Mouse (Mus musculus) erythroblast, embryonic 14.5 days (primary cell): ENCODE measurements around the gene Cyp1a2. TPM values are rescaled to one million over a fixed set of nuclear protein-coding genes. Genes with fewer than 3 reads are reported as not detected.

Experiments
- H3K27me3 ChIP-seq: 2 replicates; pipeline ENCODE4 v1.6.1; 2012; ENCODE audit warnings: inconsistent platforms; ENCODE audit not compliant: control insufficient read depth
- H3K36me3 ChIP-seq: 2 replicates; pipeline ENCODE4 v1.6.1; 2012; ENCODE audit warnings: mild to moderate bottlenecking, inconsistent platforms; ENCODE audit not compliant: control insufficient read depth
- H3K4me1 ChIP-seq: 2 replicates; pipeline ENCODE4 v1.6.1; 2012; ENCODE audit warnings: inconsistent platforms; ENCODE audit not compliant: control insufficient read depth
- H3K4me3 ChIP-seq: replicated peaks from 2 replicates; pipeline ENCODE3; 2012; ENCODE audit warnings: moderate library complexity, mild to moderate bottlenecking, inconsistent platforms
- H3K9me3 ChIP-seq: 2 replicates; pipeline ENCODE4 v1.6.1; 2012; ENCODE audit warnings: low read length, inconsistent platforms, mixed read lengths; ENCODE audit not compliant: control insufficient read depth
- GATA1 ChIP-seq: IDR thresholded peaks from 2 replicates; pipeline ENCODE4 v1.6.1; 2012; ENCODE audit warnings: low read length, inconsistent platforms, mixed read lengths
- TAL1 ChIP-seq: IDR thresholded peaks from 3 replicates; pipeline ENCODE4 v1.6.1; 2012; ENCODE audit warnings: low read length, inconsistent platforms, mixed read lengths
- polyA plus RNA-seq: library from polyadenylated mRNA; stranded (reverse); fragments of >175 nt; gene quantifications from 2 replicates; pipeline ENCODE4 v1.2.3, GENCODE M21; 2012

The Cyp1a2 gene
- polyA plus RNA-seq, 1 experiment, result not detected

DNA sequence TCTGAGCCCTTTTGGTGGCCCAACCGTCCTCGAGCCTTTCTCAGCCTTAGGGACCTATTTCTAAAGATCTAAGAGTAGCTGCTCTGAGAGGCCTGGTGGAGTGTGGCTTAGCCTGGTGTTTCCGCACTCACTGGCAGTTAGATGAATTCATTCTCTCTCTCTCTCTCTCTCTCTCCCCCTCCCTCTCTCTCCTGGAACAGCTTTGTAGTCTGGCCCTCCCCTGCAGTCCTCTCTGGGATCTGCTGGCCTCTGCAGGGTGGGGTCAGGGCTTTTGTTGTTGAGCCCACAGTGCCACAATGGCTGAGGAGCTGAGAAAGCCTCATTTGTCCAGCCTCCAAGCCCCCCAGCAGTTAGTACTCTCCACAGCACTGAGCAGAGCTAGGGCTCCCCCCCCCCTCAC lies 30.6 kb downstream of the Cyp1a2 start:
- Histone ChIP-seq H3K4me1 (peaks cover 13% of the 10 kb centered on the region), H3K4me3 (no peak overlapping the region), H3K9me3 (no peaks in the 10 kb centered on the region), H3K36me3 (no peaks in the 10 kb centered on the region), H3K27me3 (no peaks in the 10 kb centered on the region)
- no peak for TF ChIP-seq GATA1
- TF ChIP-seq TAL1, result no peak

DNA sequence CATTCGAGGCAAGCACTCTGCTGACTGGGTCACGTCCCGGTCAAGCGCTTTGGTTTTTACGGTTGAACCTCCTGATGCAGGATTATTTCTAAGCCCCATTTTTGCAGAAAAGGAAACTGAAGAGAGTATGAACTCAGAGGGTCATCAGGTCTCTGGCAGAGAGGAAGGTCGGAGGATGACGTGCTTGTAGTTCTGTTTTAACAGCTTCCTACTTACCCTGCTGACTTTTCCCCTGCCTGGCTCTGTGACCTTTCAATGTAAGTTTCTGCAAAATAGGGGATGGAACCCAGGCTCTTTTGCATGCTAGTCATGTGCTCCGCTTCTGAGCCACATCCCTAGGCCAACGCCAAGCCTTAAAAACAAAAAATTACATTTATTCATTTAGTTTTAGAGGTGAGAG lies 31.2 kb downstream of the Cyp1a2 start:
- H3K36me3 ChIP-seq, result no peaks in the 10 kb centered on the region
- no peaks in the 10 kb centered on the region for H3K27me3 ChIP-seq
- no peak overlapping the region for H3K4me3 ChIP-seq
- no peak for TF ChIP-seq GATA1
- H3K4me1 ChIP-seq, result peaks cover 17% of the 10 kb centered on the region
- H3K9me3 ChIP-seq, result no peaks in the 10 kb centered on the region

DNA sequence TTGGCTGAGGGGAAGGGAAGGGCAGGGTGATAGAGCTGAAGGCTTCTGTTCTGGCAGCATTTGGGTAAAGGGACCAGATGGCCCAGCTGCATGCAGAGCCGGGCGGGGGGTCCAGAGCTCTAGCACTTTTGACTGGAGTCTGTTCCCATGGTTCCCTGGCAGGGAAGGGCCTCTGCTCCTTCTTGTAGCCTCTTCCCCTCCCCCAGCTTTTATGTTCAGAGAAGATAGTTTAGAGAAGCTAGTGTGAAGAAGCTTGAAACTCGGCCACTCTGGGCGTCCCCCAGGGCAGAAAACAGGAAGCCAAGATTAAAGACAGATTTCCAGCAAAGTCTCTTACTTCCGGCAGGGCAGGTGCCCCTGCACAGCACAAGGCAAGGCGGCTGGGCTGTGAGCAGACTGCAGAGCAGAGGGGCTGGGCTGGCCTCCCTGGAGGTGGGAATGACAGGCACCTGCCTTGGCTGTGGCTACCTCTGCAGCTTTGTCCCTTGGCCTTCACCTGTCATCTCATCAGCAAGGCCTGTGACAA lies 32.7 kb downstream of the Cyp1a2 start:
- no peak overlapping the region for H3K4me3 ChIP-seq
- peaks cover 20% of the 10 kb centered on the region for H3K4me1 ChIP-seq
- H3K36me3 ChIP-seq, result no peaks in the 10 kb centered on the region
- TF ChIP-seq GATA1 (no peak), TAL1 (no peak)
- no peaks in the 10 kb centered on the region for H3K9me3 ChIP-seq
- H3K27me3 ChIP-seq, result peaks cover 4% of the 10 kb centered on the region

DNA sequence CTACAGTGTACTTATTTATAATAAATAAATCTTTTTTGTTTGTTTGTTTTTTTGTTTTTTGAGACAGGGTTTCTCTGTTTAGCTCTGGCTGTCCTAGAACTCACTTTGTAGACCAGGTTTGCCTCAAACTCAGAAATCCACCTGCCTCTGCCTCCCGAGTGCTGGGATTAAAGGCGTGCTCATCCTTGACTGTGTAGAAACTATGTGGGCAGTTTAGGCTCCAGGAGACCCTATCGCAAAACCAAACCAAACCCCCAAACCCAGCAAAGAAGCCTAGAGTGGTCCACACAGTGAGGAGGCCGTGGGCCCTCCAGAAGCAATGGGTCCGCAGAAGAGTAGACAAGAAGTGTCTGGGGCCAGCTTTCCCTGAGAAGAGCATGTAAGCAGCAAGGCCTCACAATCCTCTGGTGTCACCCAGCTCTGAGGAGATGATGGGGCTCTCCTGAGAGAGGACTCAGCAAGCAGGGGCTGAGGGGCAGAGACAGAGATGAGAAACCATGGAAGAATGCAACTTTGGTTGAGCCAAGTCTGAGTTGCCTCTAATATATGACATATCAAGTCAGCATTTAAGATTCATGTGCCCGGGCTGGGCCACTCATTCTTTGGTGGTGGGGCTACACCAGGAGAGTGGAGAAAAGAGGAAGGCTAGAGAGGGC lies 33.2 kb downstream of the Cyp1a2 start:
- H3K4me3 ChIP-seq, result no peak overlapping the region
- no peaks in the 10 kb centered on the region for H3K9me3 ChIP-seq
- TF ChIP-seq GATA1 (no peak), TAL1 (no peak)
- H3K4me1 ChIP-seq, result peaks cover 22% of the 10 kb centered on the region
- H3K27me3 ChIP-seq, result peaks cover 4% of the 10 kb centered on the region
- H3K36me3 ChIP-seq, result no peaks in the 10 kb centered on the region

DNA sequence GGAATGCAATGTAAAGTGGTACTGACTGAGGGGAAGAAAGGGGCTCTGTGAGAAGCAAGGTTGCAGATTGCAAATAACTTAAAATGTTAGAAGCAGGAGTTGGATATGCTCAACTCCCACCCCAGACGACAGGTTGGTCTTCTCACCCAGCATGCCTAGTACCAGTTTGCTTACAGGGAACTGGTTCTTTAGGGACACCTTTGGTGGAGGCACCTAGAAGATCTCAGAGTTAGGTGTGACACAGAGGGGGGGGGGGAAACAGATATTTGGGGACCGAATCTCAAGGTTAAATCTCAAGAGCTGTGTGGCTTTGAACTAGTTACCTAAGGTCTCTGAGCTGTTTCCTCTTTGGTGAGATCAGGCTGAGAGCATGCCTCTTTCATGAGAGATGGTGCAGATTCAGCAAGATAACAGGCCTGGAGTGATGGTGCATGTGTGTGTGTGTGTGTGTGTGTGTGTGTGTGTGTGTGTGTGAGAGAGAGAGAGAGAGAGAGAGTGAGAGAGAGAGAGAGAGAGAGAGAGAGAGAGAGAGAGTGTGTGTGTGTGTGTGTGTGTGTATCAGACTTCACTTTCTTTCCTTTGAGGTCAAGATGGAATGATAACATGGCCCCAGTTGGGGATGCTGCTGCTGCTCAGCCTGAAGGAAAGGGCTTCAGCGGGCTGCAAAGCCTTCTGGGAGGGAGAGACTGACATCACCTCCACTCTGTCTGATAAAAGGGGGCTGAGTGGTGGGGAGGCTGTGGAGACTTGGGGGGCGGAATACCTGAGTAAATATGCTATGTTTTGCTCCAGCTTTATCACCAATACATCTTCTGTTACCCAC lies 36.0 kb downstream of the Cyp1a2 start:
- TF ChIP-seq TAL1, result no peak
- TF ChIP-seq GATA1, result no peak

DNA sequence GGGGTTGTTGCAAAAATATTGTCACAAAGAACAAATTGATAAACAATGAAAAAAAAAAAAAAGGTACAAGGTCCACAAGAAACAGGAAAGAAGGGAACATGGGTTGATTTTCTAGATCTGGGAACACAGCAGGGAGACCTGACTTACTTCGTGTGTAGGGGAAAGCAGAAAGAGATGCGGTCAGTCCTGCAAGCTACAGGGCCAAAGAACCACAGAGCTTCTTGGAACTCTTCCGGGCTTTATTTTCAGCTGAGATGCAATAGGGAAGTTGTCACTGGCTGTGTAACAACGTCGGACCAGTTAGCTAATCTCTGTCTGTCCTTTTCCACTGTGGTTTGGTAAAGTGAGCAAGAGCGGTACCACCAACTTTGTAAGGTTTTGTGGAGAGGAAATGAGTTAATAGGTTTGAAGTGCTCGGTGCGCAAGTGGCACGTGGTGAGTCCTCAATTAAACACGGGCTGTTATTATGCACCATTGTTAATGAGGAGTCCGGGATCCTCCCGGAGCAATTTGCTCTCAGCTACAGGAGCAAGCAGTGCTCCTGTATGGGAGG lies 36.9 kb downstream of the Cyp1a2 start:
- TF ChIP-seq TAL1, result no peak
- no peak for TF ChIP-seq GATA1
- no peaks in the 10 kb centered on the region for H3K9me3 ChIP-seq
- H3K27me3 ChIP-seq, result peaks cover 4% of the 10 kb centered on the region
- H3K4me1 ChIP-seq, result peaks cover 56% of the 10 kb centered on the region
- no peak overlapping the region for H3K4me3 ChIP-seq
- peaks cover 13% of the 10 kb centered on the region for H3K36me3 ChIP-seq

More for the DNA sequence above, 36.0 kb downstream of the Cyp1a2 start:
- Histone ChIP-seq H3K27me3 (peaks cover 4% of the 10 kb centered on the region), H3K4me3 (no peak overlapping the region), H3K4me1 (peaks cover 47% of the 10 kb centered on the region), H3K9me3 (no peaks in the 10 kb centered on the region), H3K36me3 (peaks cover 5% of the 10 kb centered on the region)

DNA sequence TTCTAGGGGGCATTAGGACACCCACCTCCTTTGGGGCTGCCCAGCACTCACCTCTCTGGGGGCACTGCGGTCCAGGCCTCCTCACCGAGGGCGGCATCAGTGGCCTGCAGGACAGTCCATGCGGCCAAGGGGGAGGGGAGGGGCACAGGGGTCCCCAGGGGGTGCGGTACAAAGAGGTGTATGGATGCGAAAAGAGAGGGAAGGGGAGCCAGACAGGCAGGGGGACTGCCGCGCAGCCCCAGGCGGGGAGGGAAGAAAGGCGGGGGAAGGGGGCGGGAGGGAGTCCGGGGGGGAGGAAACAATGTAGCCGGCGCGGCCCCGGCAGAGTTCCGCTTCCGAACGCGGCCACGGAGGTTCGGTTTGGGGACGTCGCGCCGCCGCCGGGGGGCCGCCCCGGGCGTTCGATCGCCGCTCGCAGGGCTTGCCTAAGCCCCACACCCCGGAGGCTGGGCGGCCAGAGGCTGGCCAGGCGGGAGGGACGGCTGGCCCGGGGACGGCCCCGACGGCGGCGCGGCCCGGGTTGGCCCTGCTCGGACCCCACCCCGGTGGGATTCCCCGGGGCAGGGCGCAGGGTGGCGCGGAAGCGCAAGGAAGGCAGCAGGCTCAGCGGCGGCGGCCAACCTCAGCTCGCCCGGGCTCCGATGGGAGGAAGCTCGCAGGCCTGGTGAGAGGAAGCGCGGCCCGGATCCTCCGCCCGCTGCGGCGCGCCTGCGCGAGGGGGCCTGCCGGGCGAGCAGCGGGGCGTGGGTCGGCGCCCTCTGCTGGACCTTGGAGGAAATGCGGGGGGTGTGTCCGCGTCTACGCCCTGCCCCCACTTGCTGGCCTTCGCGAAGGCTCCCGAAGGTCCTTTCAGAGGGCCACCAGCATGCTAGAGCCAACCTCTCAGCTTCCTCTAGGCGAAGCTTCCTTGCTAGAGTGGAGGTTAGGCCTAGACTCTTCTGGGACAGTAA lies 38.3 kb downstream of the Cyp1a2 start:
- no peaks in the 10 kb centered on the region for H3K9me3 ChIP-seq
- peaks cover 4% of the 10 kb centered on the region for H3K27me3 ChIP-seq
- H3K4me3 ChIP-seq, result peak overlapping the region; percentile 92
- H3K4me1 ChIP-seq, result peaks cover 66% of the 10 kb centered on the region
- peaks cover 21% of the 10 kb centered on the region for H3K36me3 ChIP-seq
- TF ChIP-seq TAL1 (no peak), GATA1 (no peak)

DNA sequence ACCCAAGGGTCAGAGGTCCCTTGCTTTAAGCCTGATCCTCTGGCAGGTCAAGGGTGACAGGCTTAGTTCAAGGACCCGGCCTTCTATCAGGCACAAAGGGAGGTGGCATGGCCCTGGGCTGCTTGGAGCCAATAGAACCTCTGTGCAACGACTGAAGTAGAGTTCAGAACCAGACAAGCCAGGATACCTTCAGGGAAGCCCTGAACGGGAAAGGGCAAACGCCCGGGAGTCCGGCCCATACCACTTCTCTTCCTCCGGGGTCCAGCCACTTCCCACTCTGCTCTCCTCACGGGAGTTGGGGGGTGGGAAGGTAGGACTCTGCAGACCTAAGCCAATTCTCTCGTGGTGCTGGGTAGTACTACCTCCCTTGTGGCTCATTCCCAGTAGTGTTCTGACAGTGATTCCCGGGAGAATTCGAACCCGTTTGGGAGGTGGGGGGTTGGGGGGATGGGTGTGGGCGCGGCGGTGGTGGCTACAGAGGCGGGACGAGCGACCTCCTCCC lies 39.0 kb downstream of the Cyp1a2 start:
- Histone ChIP-seq H3K4me1 (peaks cover 73% of the 10 kb centered on the region), H3K9me3 (no peaks in the 10 kb centered on the region), H3K4me3 (peak overlapping the region; percentile 92), H3K27me3 (peaks cover 4% of the 10 kb centered on the region), H3K36me3 (peaks cover 22% of the 10 kb centered on the region)
- TF ChIP-seq GATA1, result no peak
- TF ChIP-seq TAL1, result no peak
